Mouse (Mus musculus): Measurements from ENCODE around the gene Epha7.

GRCm38 (mm10) chr4:28960889-28961560 lies 148.1 kb downstream of the Epha7 start:
- no peak for TF ChIP-seq CTCF (IDR thresholded peaks at IDR 0.05 in 2 of 3, conservative IDR thresholded peaks at IDR 0.05 in 1 of 3; ENCODE audit: control insufficient read depth in 1 of 3, insufficient read depth in 1 of 3, low read depth in 2 of 3, low read length in 3 of 3, poor library complexity in 1 of 3, severe bottlenecking in 1 of 3)
- no peak for TF ChIP-seq USF1 (IDR thresholded peaks at IDR 0.05; ENCODE audit: low read depth, low read length)
- TF ChIP-seq ETS1 (IDR thresholded peaks at IDR 0.05; ENCODE audit: low read depth, low read length) = no peak
- no peak for TF ChIP-seq POLR2A (IDR thresholded peaks at IDR 0.05; ENCODE audit: control insufficient read depth in 1 of 2, insufficient read depth in 1 of 2, low read depth in 1 of 2, low read length in 2 of 2, poor library complexity in 1 of 2)
- TF ChIP-seq EP300 (IDR thresholded peaks at IDR 0.05; ENCODE audit: low read depth in 1 of 2, low read length in 2 of 2) = no peak
- no peak for TF ChIP-seq MXI1 (IDR thresholded peaks at IDR 0.05; ENCODE audit: low read depth, low read length)
- TF ChIP-seq RAD21 (IDR thresholded peaks at IDR 0.05; ENCODE audit: low read depth, low read length) = no peak
- TF ChIP-seq ZNF384 (IDR thresholded peaks at IDR 0.05; ENCODE audit: low read depth, low read length) = no peak
- no peak for TF ChIP-seq SMC3 (IDR thresholded peaks at IDR 0.05; ENCODE audit: low read depth, low read length)
- TF ChIP-seq USF2 (IDR thresholded peaks at IDR 0.05; ENCODE audit: borderline replicate concordance in 1 of 2, insufficient read depth in 1 of 2, low read depth in 1 of 2, low read length in 2 of 2) = no peak
- no peak for TF ChIP-seq POLR2AphosphoS5 (IDR thresholded peaks at IDR 0.05; ENCODE audit: borderline replicate concordance, low read depth, low read length)
- TF ChIP-seq GATA1 (IDR thresholded peaks at IDR 0.05; ENCODE audit: low read depth, low read length) = no peak

All from MEL (cell line).